Mouse (Mus musculus) erythroblast, embryonic 14.5 days (primary cell): ENCODE data around the gene Fam50b.

Source experiments
- GATA1 ChIP-seq: IDR thresholded peaks from 2 replicates; pipeline ENCODE4 v1.6.1; 2012; ENCODE audit warnings: low read length, inconsistent platforms, mixed read lengths
- TAL1 ChIP-seq: IDR thresholded peaks from 3 replicates; pipeline ENCODE4 v1.6.1; 2012; ENCODE audit warnings: low read length, inconsistent platforms, mixed read lengths

DNA sequence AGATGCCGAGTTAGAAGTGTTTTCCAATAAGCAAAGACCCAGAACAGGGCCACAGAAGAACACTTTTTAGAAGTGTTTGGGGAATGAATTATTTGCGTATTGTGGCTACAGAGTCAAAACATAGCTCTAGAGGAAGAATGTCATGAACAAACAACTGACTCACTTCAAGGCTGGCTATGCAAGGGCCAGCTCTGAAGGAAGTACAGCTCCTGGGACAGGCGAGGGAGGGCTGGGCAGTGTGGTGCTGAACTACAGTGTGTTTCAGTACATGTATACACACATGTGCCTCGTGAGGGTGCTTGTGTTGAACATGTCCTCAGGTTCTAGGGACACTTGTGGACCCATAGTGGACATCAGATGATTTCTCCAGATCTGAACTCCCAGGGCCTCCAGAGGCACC, 25.1 kb upstream of the Fam50b start:
- TF ChIP-seq TAL1 (no peak), GATA1 (no peak)
